Mouse (Mus musculus): ENCODE measurements around the gene Cxcl5. TPM values are rescaled to one million over a fixed set of nuclear protein-coding genes. Genes with fewer than 3 reads are reported as not detected.

Gene Cxcl5
- 0.13 and 0.17 TPM in 2 replicates for polyA plus RNA-seq (2014; fragmentation: Nextera tagmentation; extraction: Ambion mirVana)

DNA sequence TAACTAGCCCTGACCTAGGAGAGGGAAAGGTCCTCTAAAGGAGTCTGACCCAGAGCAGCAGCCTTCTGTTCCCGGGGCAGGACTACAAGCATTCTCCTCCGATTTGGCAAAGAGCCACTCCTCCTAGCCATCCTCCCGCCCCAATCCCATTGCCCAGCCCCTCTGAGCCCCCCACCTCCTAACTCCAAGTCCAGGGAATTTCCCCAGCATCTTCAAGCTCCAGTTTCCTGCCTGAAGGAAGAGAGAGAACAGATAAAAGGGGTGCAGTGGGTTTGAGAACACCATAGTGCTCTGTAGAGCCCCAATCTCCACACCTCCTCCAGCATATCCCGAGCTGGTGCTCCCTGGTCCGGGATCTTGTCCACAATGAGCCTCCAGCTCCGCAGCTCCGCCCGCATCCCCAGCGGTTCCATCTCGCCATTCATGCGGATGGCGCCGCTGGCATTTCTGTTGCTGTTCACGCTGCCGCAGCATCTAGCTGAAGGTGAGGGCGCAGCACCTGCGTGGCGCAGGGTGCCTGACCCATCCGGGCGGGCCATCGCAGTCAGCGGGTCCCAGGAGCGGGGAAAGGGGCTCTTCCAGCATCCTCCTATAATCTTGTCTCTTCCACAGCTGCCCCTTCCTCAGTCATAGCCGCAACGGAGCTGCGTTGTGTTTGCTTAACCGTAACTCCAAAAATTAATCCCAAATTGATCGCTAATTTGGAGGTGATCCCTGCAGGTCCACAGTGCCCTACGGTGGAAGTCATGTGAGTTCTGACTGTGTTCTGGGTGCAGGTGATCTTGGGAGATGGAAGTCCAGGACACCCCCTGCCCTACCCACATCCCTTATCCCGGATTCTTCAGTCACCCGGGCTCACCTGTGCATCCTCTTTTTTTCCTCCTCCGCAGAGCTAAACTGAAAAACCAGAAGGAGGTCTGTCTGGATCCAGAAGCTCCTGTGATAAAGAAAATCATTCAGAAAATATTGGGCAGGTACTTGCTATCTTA, at the start of gene Cxcl5:
Cxcl5 (plus strand) TSS at position 284 of the 989 bp plus-strand sequence.
- DNase-seq (ENCODE audit: low spot score) (peak; percentile 58), ATAC-seq (ENCODE audit: low FRiP score) (peak; percentile 78)
- Histone ChIP-seq H3K4me3 (ENCODE audit: low read depth, low read length) (peak within 1 kb of the TSS; percentile 35), H3K27ac (ENCODE audit: low read depth, low read length) (no peak within 1 kb of the TSS), H3K9ac (ENCODE audit: low read depth, low read length) (peak within 1 kb of the TSS; percentile 3; the same call in 1 of the 2 replicates), H3K4me1 (replicated peaks; ENCODE audit: control insufficient read depth, insufficient read depth, low read length) (no peaks in the 10 kb centered on the region), H3K4me2 (replicated peaks; ENCODE audit: low read depth, low read length) (peak within 1 kb of the TSS; percentile 41), H3K36me3 (ENCODE audit: control insufficient read depth, insufficient read depth, low read length) (no peaks in the 10 kb centered on the region), H3K9me3 (ENCODE audit: control insufficient read depth, low read length) (no peaks in the 10 kb centered on the region), H3K27me3 (ENCODE audit: control insufficient read depth, insufficient read depth, low read length) (peaks cover 8% of the 10 kb centered on the region; the same call in 1 of the 2 replicates)
- WGBS = 4% methylated on average over 32 of the region's 32 CpGs

GRCm38 (mm10) chr5:90711409-90711808, 47.8 kb upstream of the Cxcl5 start:
- H3K27me3 ChIP-seq (ENCODE audit: control insufficient read depth, insufficient read depth, low read length) = no peaks in the 10 kb centered on the region
- no peaks in the 10 kb centered on the region for H3K9me3 ChIP-seq (ENCODE audit: control insufficient read depth, low read length)
- H3K9ac ChIP-seq (ENCODE audit: low read depth, low read length) = no peak overlapping the region
- no peak overlapping the region for H3K4me3 ChIP-seq (ENCODE audit: low read depth, low read length)
- no peak overlapping the region for H3K4me2 ChIP-seq (replicated peaks; ENCODE audit: low read depth, low read length)
- H3K4me1 ChIP-seq (replicated peaks; ENCODE audit: control insufficient read depth, insufficient read depth, low read length) = no peaks in the 10 kb centered on the region
- DNase-seq (ENCODE audit: low spot score) = no peak
- H3K27ac ChIP-seq (ENCODE audit: low read depth, low read length) = no peak overlapping the region
- ATAC-seq (ENCODE audit: low FRiP score) = no peak
- WGBS = 86% methylated on average over 2 of the region's 2 CpGs
- H3K36me3 ChIP-seq (ENCODE audit: control insufficient read depth, insufficient read depth, low read length) = no peaks in the 10 kb centered on the region

- Histone ChIP-seq H3K9ac (ENCODE audit: low read depth, low read length) (no peak overlapping the region), H3K27ac (ENCODE audit: low read depth, low read length) (no peak overlapping the region), H3K36me3 (ENCODE audit: control insufficient read depth, insufficient read depth, low read length) (no peaks in the 10 kb centered on the region), H3K4me3 (ENCODE audit: low read depth, low read length) (no peak overlapping the region), H3K4me1 (replicated peaks; ENCODE audit: control insufficient read depth, insufficient read depth, low read length) (no peaks in the 10 kb centered on the region), H3K4me2 (replicated peaks; ENCODE audit: low read depth, low read length) (no peak overlapping the region), H3K27me3 (ENCODE audit: control insufficient read depth, insufficient read depth, low read length) (no peaks in the 10 kb centered on the region), H3K9me3 (ENCODE audit: control insufficient read depth, low read length) (no peaks in the 10 kb centered on the region)
- WGBS = 92% methylated on average over 1 of the region's 1 CpGs
- DNase-seq (ENCODE audit: low spot score) = no peak
- ATAC-seq (ENCODE audit: low FRiP score) = no peak
Measured at GRCm38 (mm10) chr5:90717937-90718336, 41.2 kb upstream of the Cxcl5 start.

DNA sequence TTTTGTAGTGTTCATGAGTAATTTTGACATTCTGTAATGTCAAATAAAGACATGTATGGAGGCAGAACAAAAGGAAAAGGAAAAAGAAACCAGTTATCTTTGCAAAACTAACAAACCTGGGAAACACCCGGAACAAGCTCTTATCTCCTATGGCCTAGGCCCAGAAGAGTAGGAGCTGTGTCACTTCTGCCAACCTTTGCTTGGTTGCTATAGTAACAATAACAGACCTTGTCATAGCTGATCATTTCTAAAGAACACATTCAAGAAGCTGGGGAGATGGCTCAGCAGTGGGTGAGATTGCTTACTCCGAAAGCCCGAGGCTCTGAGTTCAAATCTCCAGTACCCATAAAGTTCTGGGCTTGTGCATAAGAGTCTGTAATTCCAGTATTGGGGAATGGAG, 36.5 kb upstream of the Cxcl5 start:
- Histone ChIP-seq H3K4me2 (replicated peaks; ENCODE audit: low read depth, low read length) (no peak overlapping the region), H3K36me3 (ENCODE audit: control insufficient read depth, insufficient read depth, low read length) (no peaks in the 10 kb centered on the region), H3K4me1 (replicated peaks; ENCODE audit: control insufficient read depth, insufficient read depth, low read length) (no peaks in the 10 kb centered on the region), H3K27ac (ENCODE audit: low read depth, low read length) (no peak overlapping the region), H3K9me3 (ENCODE audit: control insufficient read depth, low read length) (no peaks in the 10 kb centered on the region), H3K9ac (ENCODE audit: low read depth, low read length) (no peak overlapping the region), H3K4me3 (ENCODE audit: low read depth, low read length) (no peak overlapping the region), H3K27me3 (ENCODE audit: control insufficient read depth, insufficient read depth, low read length) (no peaks in the 10 kb centered on the region)
- WGBS = 92% methylated on average over 3 of the region's 3 CpGs
- ATAC-seq (ENCODE audit: low FRiP score) (no peak), DNase-seq (ENCODE audit: low spot score) (no peak)

- Histone ChIP-seq H3K4me2 (replicated peaks; ENCODE audit: low read depth, low read length) (no peak overlapping the region), H3K9me3 (ENCODE audit: control insufficient read depth, low read length) (no peaks in the 10 kb centered on the region), H3K4me3 (ENCODE audit: low read depth, low read length) (no peak overlapping the region), H3K4me1 (replicated peaks; ENCODE audit: control insufficient read depth, insufficient read depth, low read length) (no peaks in the 10 kb centered on the region), H3K9ac (ENCODE audit: low read depth, low read length) (no peak overlapping the region), H3K36me3 (ENCODE audit: control insufficient read depth, insufficient read depth, low read length) (no peaks in the 10 kb centered on the region), H3K27me3 (ENCODE audit: control insufficient read depth, insufficient read depth, low read length) (no peaks in the 10 kb centered on the region), H3K27ac (ENCODE audit: low read depth, low read length) (no peak overlapping the region)
- WGBS = 70% methylated on average over 3 of the region's 3 CpGs
- DNase-seq (ENCODE audit: low spot score) (no peak), ATAC-seq (ENCODE audit: low FRiP score) (no peak)
Measured at GRCm38 (mm10) chr5:90728254-90728653, 30.9 kb upstream of the Cxcl5 start.

GRCm38 (mm10) chr5:90731480-90731879, 27.7 kb upstream of the Cxcl5 start:
- ATAC-seq (ENCODE audit: low FRiP score) (no peak), DNase-seq (ENCODE audit: low spot score) (no peak)
- H3K9ac ChIP-seq (ENCODE audit: low read depth, low read length) = no peak overlapping the region
- no peak overlapping the region for H3K27ac ChIP-seq (ENCODE audit: low read depth, low read length)
- no peak overlapping the region for H3K4me2 ChIP-seq (replicated peaks; ENCODE audit: low read depth, low read length)
- WGBS = 84% methylated on average over 4 of the region's 4 CpGs
- H3K4me1 ChIP-seq (replicated peaks; ENCODE audit: control insufficient read depth, insufficient read depth, low read length) = no peaks in the 10 kb centered on the region
- no peaks in the 10 kb centered on the region for H3K9me3 ChIP-seq (ENCODE audit: control insufficient read depth, low read length)
- no peak overlapping the region for H3K4me3 ChIP-seq (ENCODE audit: low read depth, low read length)
- no peaks in the 10 kb centered on the region for H3K36me3 ChIP-seq (ENCODE audit: control insufficient read depth, insufficient read depth, low read length)
- H3K27me3 ChIP-seq (ENCODE audit: control insufficient read depth, insufficient read depth, low read length) = no peaks in the 10 kb centered on the region

DNA sequence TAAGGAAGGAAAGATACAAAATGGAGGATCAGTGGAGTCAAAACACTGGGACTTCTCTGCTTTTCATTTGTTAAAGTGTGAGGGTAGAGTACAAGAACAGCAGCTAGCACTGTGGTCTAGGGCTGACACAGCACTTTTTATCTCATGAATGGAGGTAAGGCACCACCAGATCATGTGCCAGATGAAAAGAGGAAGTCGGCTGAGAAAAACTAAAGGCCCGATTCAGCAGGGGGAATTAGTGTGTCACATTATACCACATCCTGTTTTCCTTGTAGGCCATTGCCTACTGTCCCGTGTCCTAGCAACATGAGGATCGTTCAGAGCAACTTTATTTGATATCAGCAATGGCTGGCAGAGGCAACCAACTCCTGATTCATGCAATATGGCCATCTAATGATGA, 17.1 kb upstream of the Cxcl5 start:
- Histone ChIP-seq H3K4me1 (replicated peaks; ENCODE audit: control insufficient read depth, insufficient read depth, low read length) (no peaks in the 10 kb centered on the region), H3K27me3 (ENCODE audit: control insufficient read depth, insufficient read depth, low read length) (no peaks in the 10 kb centered on the region), H3K4me3 (ENCODE audit: low read depth, low read length) (no peak overlapping the region), H3K36me3 (ENCODE audit: control insufficient read depth, insufficient read depth, low read length) (no peaks in the 10 kb centered on the region), H3K27ac (ENCODE audit: low read depth, low read length) (no peak overlapping the region), H3K9me3 (ENCODE audit: control insufficient read depth, low read length) (no peaks in the 10 kb centered on the region), H3K4me2 (replicated peaks; ENCODE audit: low read depth, low read length) (no peak overlapping the region), H3K9ac (ENCODE audit: low read depth, low read length) (no peak overlapping the region)
- WGBS = 76% methylated on average over 4 of the region's 4 CpGs
- no peak for ATAC-seq (ENCODE audit: low FRiP score)
- no peak for DNase-seq (ENCODE audit: low spot score)

DNA sequence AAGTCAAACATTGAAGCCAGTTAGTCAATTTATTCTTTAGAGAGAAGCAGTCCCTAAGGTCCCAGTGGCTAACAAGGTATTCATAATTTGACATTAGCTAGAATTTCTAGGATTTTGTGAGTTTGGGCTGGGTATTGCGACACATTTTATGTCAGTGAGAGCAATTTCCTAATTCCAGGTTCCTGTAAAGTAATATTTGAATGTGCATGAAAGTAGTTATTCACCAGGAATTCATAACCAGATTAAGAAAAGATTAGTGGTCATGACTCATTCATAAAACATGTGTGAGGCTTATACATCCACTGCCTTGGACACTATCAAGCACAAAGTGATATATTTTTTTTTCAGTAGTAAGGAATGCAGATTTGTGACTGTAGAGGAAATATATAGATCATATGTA, 5.2 kb upstream of the Cxcl5 start:
- Histone ChIP-seq H3K4me1 (replicated peaks; ENCODE audit: control insufficient read depth, insufficient read depth, low read length) (no peaks in the 10 kb centered on the region), H3K27ac (ENCODE audit: low read depth, low read length) (no peak overlapping the region), H3K36me3 (ENCODE audit: control insufficient read depth, insufficient read depth, low read length) (no peaks in the 10 kb centered on the region), H3K9me3 (ENCODE audit: control insufficient read depth, low read length) (no peaks in the 10 kb centered on the region), H3K4me3 (ENCODE audit: low read depth, low read length) (no peak overlapping the region), H3K4me2 (replicated peaks; ENCODE audit: low read depth, low read length) (no peak overlapping the region), H3K9ac (ENCODE audit: low read depth, low read length) (no peak overlapping the region), H3K27me3 (ENCODE audit: control insufficient read depth, insufficient read depth, low read length) (0 out of 2 replicates have a peak, but pooled peaks cover under 1% of the 10 kb centered on the region)
- ATAC-seq (ENCODE audit: low FRiP score) = no peak
- 91% methylated on average over 1 of the region's 1 CpGs for WGBS
- DNase-seq (ENCODE audit: low spot score) = no peak

Measured in hindbrain, embryonic 11.5 days (tissue).